Mouse (Mus musculus): ENCODE results near the gene Hist2h3b. TPM values are rescaled to one million over a fixed set of nuclear protein-coding genes. Genes with fewer than 3 reads are reported as not detected.

Gene Hist2h3b
- total RNA-seq, 1 experiment from 2014 or later, result 165 TPM

- DNase-seq, result no peak
These were observed 31.1 kb downstream of the Hist2h3b start for GRCm38 (mm10) chr3:96299562-96299961.

DNA sequence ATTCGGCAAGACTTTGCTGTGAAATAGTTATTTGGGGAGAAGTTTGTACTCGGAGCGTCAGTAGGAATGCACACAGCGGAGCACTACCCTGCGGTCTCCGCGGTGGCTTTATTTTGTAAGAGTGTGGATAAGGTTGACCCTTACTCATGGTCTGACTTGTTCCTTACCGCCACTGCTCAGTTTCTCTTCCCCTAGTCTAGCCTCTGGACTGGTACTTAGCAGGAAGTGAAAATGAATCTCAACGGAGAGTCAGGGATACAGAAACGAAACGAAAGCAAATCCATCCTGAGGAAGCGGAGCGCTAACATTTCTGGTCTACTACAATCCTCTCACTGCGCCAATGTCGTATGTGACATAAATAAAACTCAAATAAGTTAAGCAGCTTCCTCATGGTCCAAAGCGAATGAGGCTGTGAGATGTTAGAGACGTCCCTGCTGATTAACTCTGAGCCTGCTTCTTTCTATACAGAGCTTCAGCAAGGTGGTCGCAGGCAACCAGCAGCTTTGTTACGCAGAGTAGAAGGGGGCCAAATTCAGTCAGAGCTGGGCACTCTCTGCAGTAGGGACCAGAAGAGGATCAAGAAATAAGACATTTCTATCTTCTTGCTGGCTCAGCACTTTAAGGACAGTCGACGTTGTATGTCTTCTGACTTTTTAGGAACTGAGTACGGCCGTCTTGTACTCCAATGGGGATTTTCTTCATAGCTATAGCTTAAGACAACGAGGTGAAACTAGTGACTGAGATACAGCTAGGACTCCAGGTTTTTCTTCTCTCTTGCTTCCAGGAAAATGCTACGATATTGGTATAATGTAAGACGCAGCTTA is 32.5 kb downstream of the Hist2h3b start:
- DNase-seq, result no peak

- no peak for DNase-seq
These were observed 33.6 kb downstream of the Hist2h3b start for GRCm38 (mm10) chr3:96302076-96302475.

DNA sequence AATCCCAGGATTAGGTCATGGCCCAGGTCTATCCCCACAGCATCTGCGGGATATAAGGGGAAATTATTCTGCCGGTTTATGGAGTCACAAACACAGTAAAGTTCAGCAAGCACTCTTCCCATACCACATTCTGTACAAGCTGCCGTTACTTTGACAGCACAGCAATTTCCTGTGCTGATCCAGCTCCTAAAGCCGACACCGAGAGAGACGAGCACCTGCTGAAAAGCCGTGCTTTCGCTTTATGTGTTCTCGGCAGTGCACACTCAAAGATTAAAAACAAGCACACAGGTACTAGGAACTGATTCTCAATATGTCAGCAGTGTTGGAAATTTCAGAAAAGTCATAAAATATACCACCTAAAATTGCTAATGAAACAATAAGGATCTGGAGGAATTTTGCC is 38.1 kb downstream of the Hist2h3b start:
- no peak for DNase-seq

DNA sequence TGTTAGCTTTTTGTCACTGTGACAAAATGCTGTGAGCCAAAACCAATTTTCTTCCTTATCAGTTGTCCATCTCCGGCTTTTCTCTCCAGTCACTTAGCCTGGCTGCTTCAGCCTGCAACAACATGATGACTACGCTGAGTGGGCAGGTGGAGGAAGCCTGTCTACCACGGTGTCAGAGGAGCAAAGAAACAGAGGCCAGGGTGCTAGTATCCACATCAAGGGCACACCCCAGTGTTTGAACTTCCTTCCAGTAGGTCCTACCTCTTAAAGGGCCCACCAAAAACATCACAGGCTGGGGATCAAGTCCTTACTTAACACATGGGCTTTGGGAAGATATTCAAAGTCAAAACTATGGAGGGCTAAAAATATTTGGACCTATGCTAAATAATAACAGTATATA is 41.0 kb downstream of the Hist2h3b start:
- no peak for DNase-seq

DNA sequence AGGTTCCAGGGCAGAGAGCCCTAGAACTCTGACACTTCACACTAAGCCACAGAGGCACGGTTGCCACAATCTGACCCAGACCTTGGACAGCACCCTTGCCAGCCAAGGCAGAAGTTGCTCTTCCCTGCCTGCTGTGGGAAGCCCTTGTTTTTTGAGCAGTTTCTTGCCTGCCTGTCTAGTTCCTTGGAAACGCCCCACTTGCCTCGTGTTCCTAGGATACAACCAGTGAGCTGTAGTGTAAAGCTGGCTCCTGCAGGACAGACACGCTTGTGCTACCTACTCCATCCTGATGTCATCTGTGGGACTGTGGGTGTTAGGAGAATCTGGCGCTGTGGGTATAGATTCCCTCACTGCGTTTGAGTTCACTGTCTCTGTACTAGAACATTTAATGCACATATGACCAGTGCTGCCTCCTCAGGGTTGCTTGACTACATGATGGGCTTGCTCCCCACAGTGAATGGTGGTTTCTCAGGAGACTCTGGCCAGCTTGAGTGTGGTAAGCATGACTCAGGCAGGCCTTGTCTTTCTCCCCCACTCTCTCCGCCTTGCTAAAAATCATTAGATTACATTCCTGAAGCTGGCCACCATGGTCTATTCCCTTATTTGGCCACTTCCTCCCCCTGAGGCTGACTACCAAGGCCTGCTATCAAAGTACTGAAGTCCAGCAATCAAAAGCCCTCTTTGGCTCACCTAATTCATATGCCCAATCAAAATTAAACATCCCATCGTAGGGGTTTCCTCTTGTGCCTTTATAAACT is 44.1 kb downstream of the Hist2h3b start:
- DNase-seq, result no peak

Small RNA genes lying within 50 kb of the gene (microRNA-seq; reads per million reads assigned to microRNA genes)
- 0 to 0.34 reads per million in 2 experiments for gene Gm44492
- 0 reads per million in 2 experiments for gene Gm47311
- 0 reads per million in 2 experiments for gene Gm47313

Other genes with a start within 250 kb of the Hist2h3b start
- gene Vps45, start 210.2 kb upstream of the Hist2h3b start, total RNA-seq (2021), result 39.0 and 41.2 TPM in 2 replicates
- gene Otud7b, start 164.1 kb upstream of the Hist2h3b start, total RNA-seq (2021), result 25.8 and 40.5 TPM in 2 replicates
- 16.3 and 27.0 TPM in 2 replicates for gene Mtmr11, start 106.7 kb upstream of the Hist2h3b start, total RNA-seq (2021)
- 55.3 and 58.9 TPM in 2 replicates for gene Sf3b4, start 96.3 kb upstream of the Hist2h3b start, total RNA-seq (2021)
- gene Sv2a, start 87.5 kb upstream of the Hist2h3b start, total RNA-seq (2021), result 7.3 and 11.8 TPM in 2 replicates
- gene Bola1, start 48.9 kb upstream of the Hist2h3b start, total RNA-seq (2021), result 39.3 and 42.4 TPM in 2 replicates
- 7.7 and 10.9 TPM in 2 replicates for gene Hist2h2ab, start 48.8 kb upstream of the Hist2h3b start, total RNA-seq (2021)
- gene Hist2h2ac, start 47.8 kb upstream of the Hist2h3b start, total RNA-seq (2021), result 62.8 and 86.8 TPM in 2 replicates
- 19.4 and 21.7 TPM in 2 replicates for gene Hist2h2be, start 47.5 kb upstream of the Hist2h3b start, total RNA-seq (2021)
- gene Hist2h3c2, start 29.5 kb upstream of the Hist2h3b start, total RNA-seq (2021), result 37.2 and 60.7 TPM in 2 replicates
- gene Hist2h2aa2, start 28.4 kb upstream of the Hist2h3b start, total RNA-seq (2021), result 555 and 742 TPM in 2 replicates
- gene Hist2h2aa1, start 23.2 kb upstream of the Hist2h3b start, total RNA-seq (2021), result 17.4 TPM in 1 of 2 replicates, not detected in the other
- 1.9 TPM in 1 of 2 replicates, not detected in the other for gene Hist2h3c1, start 22.0 kb upstream of the Hist2h3b start, total RNA-seq (2021)
- gene Hist2h4, start 5.3 kb upstream of the Hist2h3b start, total RNA-seq (2021), result 30.2 and 32.3 TPM in 2 replicates
- 138 and 170 TPM in 2 replicates for gene Hist2h2bb, start 1.1 kb downstream of the Hist2h3b start, total RNA-seq (2021)
- 1.0 and 1.4 TPM in 2 replicates for gene Fcgr1, start 25.3 kb downstream of the Hist2h3b start, total RNA-seq (2021)
- not detected in 2 replicates for gene BC107364, start 183.7 kb downstream of the Hist2h3b start, total RNA-seq (2021)